Mouse (Mus musculus) stomach, postnatal 0 days (tissue): ENCODE data around the gene Sema3c. TPM values are rescaled to one million over a fixed set of nuclear protein-coding genes. Genes with fewer than 3 reads are reported as not detected.

Experiments
- ATAC-seq: fragments of 200-750 bp; cut with Nextera tagmentation; 2 replicates; pipeline ENCODE4 v1.8.0; 2017; ENCODE audit not compliant: low FRiP score, low TSS enrichment
- DNase-seq: peaks from one replicate; pipeline ENCODE4 v3.0.0-alpha.2; 2016; ENCODE audit warnings: low spot score
- H3K27ac ChIP-seq: fragments of 300-500 bp; sonication (generic); replicated peaks from 2 replicates; pipeline ENCODE4 v1.5.1; 2014; ENCODE audit warnings: mild to moderate bottlenecking, control low read depth
- H3K27me3 ChIP-seq: fragments of 300-500 bp; sonication (generic); 2 replicates; pipeline ENCODE4 v1.6.1; 2014; ENCODE audit warnings: low read length; ENCODE audit not compliant: control insufficient read depth, insufficient read depth
- H3K36me3 ChIP-seq: fragments of 300-500 bp; sonication (generic); 2 replicates; pipeline ENCODE4 v1.6.1; 2014; ENCODE audit warnings: low read length, mixed read lengths; ENCODE audit not compliant: control insufficient read depth, insufficient read depth
- H3K4me1 ChIP-seq: fragments of 300-500 bp; sonication (generic); replicated peaks from 2 replicates; pipeline ENCODE4 v1.6.1; 2014; ENCODE audit warnings: antibody characterized with exemption; ENCODE audit not compliant: control insufficient read depth, insufficient read depth
- H3K4me2 ChIP-seq: fragments of 300-500 bp; sonication (generic); replicated peaks from 2 replicates; pipeline ENCODE4 v1.6.1; 2014; ENCODE audit warnings: low read depth, mild to moderate bottlenecking, control low read depth, moderate library complexity
- H3K4me3 ChIP-seq: fragments of 300-500 bp; sonication (generic); 2 replicates; pipeline ENCODE4 v1.5.1; 2014; ENCODE audit warnings: low read depth, low read length, control low read depth
- H3K9ac ChIP-seq: fragments of 300-500 bp; sonication (generic); 2 replicates; pipeline ENCODE4 v1.6.1; 2014; ENCODE audit warnings: mild to moderate bottlenecking, low read length, control low read depth, mixed read lengths
- H3K9me3 ChIP-seq: fragments of 300-500 bp; sonication (generic); 2 replicates; pipeline ENCODE4 v1.6.1; 2016; ENCODE audit warnings: low read length; ENCODE audit not compliant: control insufficient read depth
- CTCF ChIP-seq: IDR thresholded peaks from 2 replicates; pipeline ENCODE4 v1.5.1; 2016; ENCODE audit warnings: antibody characterized with exemption, low read depth, mild to moderate bottlenecking, moderate library complexity
- EP300 ChIP-seq: optimal IDR thresholded peaks from 2 replicates; pipeline ENCODE3; 2016; ENCODE audit warnings: antibody characterized with exemption
- WGBS: fragments of 180-500 bp; shearing (Covaris S2); extraction: QIAGEN DNeasy Blood & Tissue Kit; methylation state at CpG from one replicate; pipeline ENCODE4 v1.1.7; 2014; 5-methylcytosine and 5-hydroxymethylcytosine counted together
- polyA plus RNA-seq: library from polyadenylated mRNA; unstranded; fragments of >200 nt; fragmentation: Nextera tagmentation; extraction: Ambion mirVana; gene quantifications from 2 replicates; pipeline ENCODE4 v1.2.1, GENCODE M21; 2015

The Sema3c gene
- polyA plus RNA-seq, 1 experiment from 2014 or later = 30.3 TPM

- WGBS = 60% methylated on average over 2 of the region's 2 CpGs
These were observed 10.3 kb downstream of the Sema3c start for GRCm38 (mm10) chr5:17584299-17584945.

GRCm38 (mm10) chr5:17586518-17587210, 12.6 kb downstream of the Sema3c start:
- Histone ChIP-seq H3K27ac (no peak overlapping the region), H3K4me3 (no peak overlapping the region), H3K9me3 (no peaks in the 10 kb centered on the region), H3K4me2 (no peak overlapping the region), H3K9ac (no peak overlapping the region), H3K36me3 (no peaks in the 10 kb centered on the region), H3K4me1 (no peaks in the 10 kb centered on the region), H3K27me3 (no peaks in the 10 kb centered on the region)
- WGBS = 82% methylated on average over 2 of the region's 2 CpGs
- ATAC-seq (no peak), DNase-seq (no peak)
- TF ChIP-seq CTCF (no peak), EP300 (no peak)

More at GRCm38 (mm10) chr5:17584299-17584945, 10.3 kb downstream of the Sema3c start:
- TF ChIP-seq EP300 = no peak
- TF ChIP-seq CTCF = no peak
- Histone ChIP-seq H3K27ac (no peak overlapping the region), H3K27me3 (no peaks in the 10 kb centered on the region), H3K36me3 (no peaks in the 10 kb centered on the region), H3K9ac (no peak overlapping the region), H3K4me3 (no peak overlapping the region), H3K9me3 (no peaks in the 10 kb centered on the region), H3K4me1 (no peaks in the 10 kb centered on the region), H3K4me2 (no peak overlapping the region)
- no peak for DNase-seq
- no peak for ATAC-seq

GRCm38 (mm10) chr5:17591908-17592307, 17.8 kb downstream of the Sema3c start:
- Histone ChIP-seq H3K27me3 (no peaks in the 10 kb centered on the region), H3K9me3 (no peaks in the 10 kb centered on the region), H3K4me2 (no peak overlapping the region), H3K4me1 (no peaks in the 10 kb centered on the region), H3K36me3 (no peaks in the 10 kb centered on the region), H3K4me3 (no peak overlapping the region), H3K27ac (no peak overlapping the region), H3K9ac (no peak overlapping the region)
- WGBS = 78% methylated on average over 3 of the region's 3 CpGs
- DNase-seq (no peak), ATAC-seq (no peak)
- no peak for TF ChIP-seq EP300
- TF ChIP-seq CTCF = no peak

GRCm38 (mm10) chr5:17601700-17602099, 27.6 kb downstream of the Sema3c start:
- WGBS = 55% methylated on average over 4 of the region's 4 CpGs
- Histone ChIP-seq H3K27ac (no peak overlapping the region), H3K4me1 (no peaks in the 10 kb centered on the region), H3K4me3 (no peak overlapping the region), H3K9me3 (no peaks in the 10 kb centered on the region), H3K36me3 (no peaks in the 10 kb centered on the region), H3K27me3 (no peaks in the 10 kb centered on the region), H3K4me2 (no peak overlapping the region), H3K9ac (no peak overlapping the region)
- ATAC-seq (no peak), DNase-seq (no peak)
- no peak for TF ChIP-seq EP300
- TF ChIP-seq CTCF = no peak

GRCm38 (mm10) chr5:17620619-17621018, 46.5 kb downstream of the Sema3c start:
- no peak for ATAC-seq
- Histone ChIP-seq H3K36me3 (no peaks in the 10 kb centered on the region), H3K27me3 (no peaks in the 10 kb centered on the region), H3K9ac (no peak overlapping the region), H3K9me3 (no peaks in the 10 kb centered on the region), H3K4me2 (no peak overlapping the region), H3K4me3 (no peak overlapping the region), H3K27ac (no peak overlapping the region), H3K4me1 (no peaks in the 10 kb centered on the region)
- 53% methylated on average over 2 of the region's 2 CpGs for WGBS
- TF ChIP-seq EP300 (no peak), CTCF (no peak)
- no peak for DNase-seq

- H3K9me3 ChIP-seq = no peaks in the 10 kb centered on the region
These were observed 48.5 kb downstream of the Sema3c start for GRCm38 (mm10) chr5:17622564-17622963.

More at GRCm38 (mm10) chr5:17622564-17622963, 48.5 kb downstream of the Sema3c start:
- 93% methylated on average over 2 of the region's 2 CpGs for WGBS
- Histone ChIP-seq H3K4me2 (no peak overlapping the region), H3K27me3 (no peaks in the 10 kb centered on the region), H3K9ac (no peak overlapping the region), H3K4me1 (no peaks in the 10 kb centered on the region), H3K4me3 (no peak overlapping the region), H3K36me3 (no peaks in the 10 kb centered on the region), H3K27ac (no peak overlapping the region)
- ATAC-seq (no peak), DNase-seq (no peak)
- TF ChIP-seq CTCF (no peak), EP300 (no peak)
